Mouse (Mus musculus) hindbrain, embryonic 10.5 days (tissue): ENCODE results near the gene Vapb. TPM values are rescaled to one million over a fixed set of nuclear protein-coding genes. Genes with fewer than 3 reads are reported as not detected.

ENCODE experiments used
- DNase-seq: peaks from one replicate; pipeline ENCODE4 v3.0.0-alpha.2; 2017; ENCODE audit warnings: low spot score
- H3K27ac ChIP-seq: fragments of 300-500 bp; sonication (generic); 2 replicates; pipeline ENCODE4 v1.5.1; 2016; ENCODE audit warnings: mild to moderate bottlenecking, moderate library complexity
- H3K27me3 ChIP-seq: fragments of 300-500 bp; sonication (generic); 2 replicates; pipeline ENCODE4 v1.6.1; 2016; ENCODE audit warnings: mild to moderate bottlenecking; ENCODE audit not compliant: poor library complexity, insufficient read depth, severe bottlenecking
- H3K36me3 ChIP-seq: fragments of 300-500 bp; sonication (generic); 2 replicates; pipeline ENCODE4 v1.6.1; 2016; ENCODE audit warnings: mild to moderate bottlenecking, moderate library complexity
- H3K4me1 ChIP-seq: fragments of 300-500 bp; sonication (generic); replicated peaks from 2 replicates; pipeline ENCODE4 v1.6.1; 2016; ENCODE audit warnings: mild to moderate bottlenecking
- H3K4me3 ChIP-seq: fragments of 300-500 bp; sonication (generic); 2 replicates; pipeline ENCODE4 v1.5.1; 2016; ENCODE audit warnings: mild to moderate bottlenecking, moderate library complexity
- H3K9me3 ChIP-seq: fragments of 300-500 bp; sonication (generic); 2 replicates; pipeline ENCODE4 v1.6.1; 2016; ENCODE audit warnings: mild to moderate bottlenecking, moderate library complexity
- WGBS: fragments of 180-500 bp; shearing (Covaris S2); methylation state at CpG from one replicate; pipeline ENCODE4 v1.1.7; 2016; 5-methylcytosine and 5-hydroxymethylcytosine counted together
- polyA plus RNA-seq: library from polyadenylated mRNA; unstranded; fragments of >200 nt; fragmentation: Nextera tagmentation; extraction: Ambion mirVana; gene quantifications from 2 replicates; pipeline ENCODE4 v1.2.1, GENCODE M21; 2016

Vapb gene
- polyA plus RNA-seq, 1 experiment from 2014 or later: 14.9 TPM

GRCm38 (mm10) chr2:173832828-173833492 is 95.6 kb downstream of the Vapb start:
- Histone ChIP-seq H3K27me3 (no peaks in the 10 kb centered on the region), H3K27ac (no peak overlapping the region), H3K36me3 (no peaks in the 10 kb centered on the region), H3K9me3 (no peaks in the 10 kb centered on the region), H3K4me1 (no peaks in the 10 kb centered on the region), H3K4me3 (no peak overlapping the region)
- DNase-seq: no peak
- WGBS: 78% methylated on average over 7 of the region's 7 CpGs

Other genes with a start within 250 kb of the Vapb start
- gene 1700021F07Rik, start 214.9 kb upstream of the Vapb start, polyA plus RNA-seq: not detected in 2 replicates
- gene Ankrd60, start 159.1 kb upstream of the Vapb start, polyA plus RNA-seq: not detected in 2 replicates
- gene Rab22a, start 77.8 kb upstream of the Vapb start, polyA plus RNA-seq: 25.9 and 31.4 TPM in 2 replicates
- gene 1700010B08Rik, start 18.1 kb upstream of the Vapb start, polyA plus RNA-seq: not detected in 2 replicates